Mouse (Mus musculus): ENCODE results near the gene Ptprr.

DNA sequence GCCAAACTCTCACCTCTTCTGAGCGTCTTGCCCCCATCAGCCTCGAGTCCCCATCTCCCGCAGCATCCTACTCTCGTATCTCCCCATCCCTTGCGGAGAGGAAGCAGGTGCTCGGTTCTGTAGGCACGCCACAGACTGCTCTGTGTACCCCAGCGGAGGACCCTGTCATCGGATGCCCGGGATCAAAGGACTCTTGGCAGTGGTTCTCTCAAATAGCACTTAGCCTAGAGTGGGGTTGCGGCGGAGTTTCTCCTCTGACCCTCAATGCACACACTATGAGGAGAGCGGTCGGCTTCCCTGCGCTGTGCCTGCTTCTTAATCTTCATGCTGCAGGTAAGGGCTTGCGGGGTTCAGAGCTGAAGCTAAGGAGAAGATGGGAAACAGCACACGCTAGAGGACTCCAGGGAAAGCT is 473 bp downstream of the Ptprr start:
- TF ChIP-seq POLR2A (IDR thresholded peaks at IDR 0.05; ENCODE audit: low read depth, low read length): no peak
- no peak for TF ChIP-seq CTCF (conservative IDR thresholded peaks at IDR 0.05; ENCODE audit: insufficient read depth, insufficient read length, low read depth, low read length)
